Mouse (Mus musculus): ENCODE results near the gene Cby3. TPM values are rescaled to one million over a fixed set of nuclear protein-coding genes. Genes with fewer than 3 reads are reported as not detected.

The Cby3 gene
- total and polyA plus RNA-seq, 3 experiments = not detected

DNA sequence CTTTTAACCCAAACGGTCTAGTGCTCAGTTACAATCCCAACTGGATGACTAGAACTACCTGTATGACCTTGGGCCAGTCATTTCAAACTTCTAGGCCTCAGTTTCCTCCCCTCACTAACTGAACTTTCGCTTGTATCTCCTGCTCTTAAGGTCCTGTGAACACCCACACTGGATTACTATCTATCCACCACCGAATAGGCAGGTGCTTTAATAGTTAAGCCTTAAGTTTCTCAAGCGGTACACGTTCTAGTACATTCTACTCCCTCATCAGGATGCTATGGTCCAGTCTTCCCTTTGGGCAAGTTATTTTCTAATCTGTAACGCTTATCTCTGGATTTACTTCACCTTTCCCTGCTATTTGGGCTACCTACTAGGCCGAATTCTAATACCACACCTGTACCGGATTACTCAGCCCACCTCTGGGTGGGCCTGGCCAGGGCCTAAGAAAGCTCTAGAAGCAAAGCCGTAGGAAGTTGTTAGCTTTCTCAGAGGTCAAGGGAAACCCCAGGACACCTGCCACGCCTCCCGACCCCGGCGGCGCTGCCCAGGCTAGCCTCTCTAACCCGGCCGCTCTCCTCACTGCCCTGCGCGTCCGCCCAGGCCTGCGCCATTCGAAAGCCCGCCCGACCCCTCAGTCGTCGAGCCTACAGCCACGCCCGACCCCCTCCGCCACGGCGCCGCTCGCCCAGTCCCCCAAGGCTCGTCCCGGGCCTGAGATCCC is 29.4 kb upstream of the Cby3 start (continued):
- TF ChIP-seq IRF4 (IDR thresholded peaks at IDR 0.05; ENCODE audit: low read depth, low read length) = no peak
- no peak for TF ChIP-seq UBTF (IDR thresholded peaks at IDR 0.05; ENCODE audit: low read depth, low read length)
- TF ChIP-seq HCFC1 (IDR thresholded peaks at IDR 0.05; ENCODE audit: low read depth, low read length) = no peak; the same call in 1 of the 2 replicates
- no peak for TF ChIP-seq MAZ (IDR thresholded peaks at IDR 0.05; ENCODE audit: low read depth, low read length)
- peak; percentile 48; the same call in 1 of the 2 replicates for TF ChIP-seq JUND (conservative IDR thresholded peaks at IDR 0.05; ENCODE audit: low read depth, low read length)
- TF ChIP-seq EP300 (IDR thresholded peaks at IDR 0.05; ENCODE audit: low read length) = no peak

DNA sequence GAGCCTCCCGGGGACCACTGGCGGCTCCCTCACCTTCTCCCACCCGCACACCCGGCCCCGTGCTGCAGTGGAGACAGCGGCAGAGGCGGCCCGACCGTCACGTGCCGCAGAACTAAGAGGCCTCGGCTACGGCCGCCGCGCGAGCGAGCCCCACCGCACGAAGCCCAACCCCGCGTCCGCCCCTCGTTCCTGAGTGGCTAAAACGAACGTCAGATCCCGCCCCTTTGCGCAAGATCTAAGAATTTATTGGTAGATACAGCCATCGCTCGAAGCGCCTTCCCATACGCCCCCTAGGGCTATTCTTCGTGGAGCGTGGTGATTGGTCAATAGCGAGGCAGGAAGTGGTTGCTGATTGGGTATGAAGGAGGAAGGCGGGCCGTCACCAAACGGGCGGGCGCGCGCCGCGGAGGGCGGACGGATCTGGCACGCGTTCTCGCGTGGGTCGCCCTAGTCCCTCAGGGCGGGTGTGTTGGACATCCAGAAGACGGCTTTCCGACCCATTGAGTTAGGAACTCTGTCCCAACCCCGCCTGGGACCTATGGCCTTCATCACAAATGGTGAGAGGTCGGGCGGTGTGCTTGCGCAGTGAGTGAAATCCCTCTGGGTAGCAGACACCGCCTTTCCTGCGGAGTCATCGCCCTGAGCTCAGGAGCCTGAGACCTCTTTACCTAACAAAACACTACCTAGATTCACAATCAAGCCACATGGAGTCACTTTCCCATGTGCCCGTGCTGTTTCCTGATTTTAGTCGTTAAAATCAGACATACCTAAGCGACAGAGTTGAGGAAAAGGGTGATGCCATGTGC is 28.6 kb upstream of the Cby3 start, which contains the start of gene Canx:
Gene Canx, minus strand, starts transcription at position 178 of the 806 bp plus-strand sequence.
- peak; percentile 100 for DNase-seq (ENCODE audit: extremely low read depth)
- Histone ChIP-seq H3K4me3 (replicated peaks in 1 of 3; ENCODE audit: low read depth in 2 of 3, low read length in 2 of 3, poor library complexity in 1 of 3) (peak within 1 kb of the TSS; percentile 94 to 100 (median 96)), H3K27me3 (replicated peaks) (no peaks in the 10 kb centered on the region), H3K27ac (ENCODE audit: insufficient read depth, low read depth) (peak within 1 kb of the TSS; percentile 77), H3K36me3 (replicated peaks in 1 of 2; ENCODE audit: control insufficient read depth in 1 of 2, insufficient read depth in 1 of 2, low read length in 1 of 2) (peaks cover 3 to 39% of the 10 kb centered on the region in 2 experiments), H3K9ac (ENCODE audit: insufficient read depth, low read depth) (peak within 1 kb of the TSS; percentile 98), H3K79me2 (replicated peaks; ENCODE audit: control insufficient read depth, extremely low read depth, insufficient read depth, poor library complexity, severe bottlenecking) (peaks cover 55% of the 10 kb centered on the region), H3K9me3 (replicated peaks; ENCODE audit: low read length) (no peaks in the 10 kb centered on the region), H3K4me1 (ENCODE audit: control insufficient read depth in 1 of 2, insufficient read depth in 2 of 2) (peaks cover 0 to 44% of the 10 kb centered on the region in 2 experiments; a peak in 3 of 4 replicates), H3K4me2 (ENCODE audit: insufficient read depth, low read depth, poor library complexity, severe bottlenecking) (peak within 1 kb of the TSS; percentile 99)
- dilution Hi-C loops (cut with MboI; ENCODE audit: extremely low pct_ligation_motif_present, extremely low pct_unique_long_range_greater_than_20kb, low sequenced_read_pairs) (no loop called here), in situ Hi-C loops (cut with MboI; ENCODE audit: low pct_ligation_motif_present, low pct_unique_long_range_greater_than_20kb, low sequenced_read_pairs) (loop anchor here (5.0 kb wide), 1 partner anchor 37 kb away; no protein-coding TSS in a partner anchor)
- TF ChIP-seq CTCF (conservative IDR thresholded peaks at IDR 0.05 in 1 of 2, IDR thresholded peaks at IDR 0.05 in 1 of 2; ENCODE audit: low read depth in 2 of 2, low read length in 2 of 2) (no peak), HCFC1 (IDR thresholded peaks at IDR 0.05; ENCODE audit: low read depth, low read length) (peak; percentile 83), IRF4 (IDR thresholded peaks at IDR 0.05; ENCODE audit: low read depth, low read length) (0 out of 2 replicates have a peak, but pooled peaks have one; percentile 65), USF1 (IDR thresholded peaks at IDR 0.05; ENCODE audit: low read depth, low read length) (peak; percentile 86), TCF12 (IDR thresholded peaks at IDR 0.05; ENCODE audit: low read depth, low read length) (peak; percentile 89), JUN (IDR thresholded peaks at IDR 0.05; ENCODE audit: insufficient read depth, low read depth, low read length) (no peak), GABPA (IDR thresholded peaks at IDR 0.05; ENCODE audit: insufficient replicate concordance, low read depth, low read length) (no peak), ZMIZ1 (IDR thresholded peaks at IDR 0.05; ENCODE audit: low read depth, low read length) (peak; percentile 97), E2F4 (IDR thresholded peaks at IDR 0.05; ENCODE audit: insufficient replicate concordance, low read depth, low read length) (peak; percentile 84; the same call in 1 of the 2 replicates), ZNF384 (IDR thresholded peaks at IDR 0.05; ENCODE audit: low read depth, low read length) (no peak), TBP (conservative IDR thresholded peaks at IDR 0.05; ENCODE audit: low read depth, low read length) (peak; percentile 71), RAD21 (IDR thresholded peaks at IDR 0.05; ENCODE audit: low read depth, low read length) (no peak), CHD1 (IDR thresholded peaks at IDR 0.05; ENCODE audit: low read depth, low read length) (no peak), KAT2A (IDR thresholded peaks at IDR 0.05; ENCODE audit: insufficient replicate concordance, low read length) (peak; percentile 88), CHD2 (IDR thresholded peaks at IDR 0.05; ENCODE audit: low read length) (peak; percentile 99), MAFK (IDR thresholded peaks at IDR 0.05; ENCODE audit: insufficient replicate concordance, low read length) (no peak), NRF1 (IDR thresholded peaks at IDR 0.05; ENCODE audit: low read depth, low read length) (peak; percentile 52), MAZ (IDR thresholded peaks at IDR 0.05; ENCODE audit: low read depth, low read length) (peak; percentile 96), SMC3 (IDR thresholded peaks at IDR 0.05; ENCODE audit: low read depth, low read length) (no peak), ZC3H11A (IDR thresholded peaks at IDR 0.05; ENCODE audit: low read depth, low read length) (no peak), ETS1 (conservative IDR thresholded peaks at IDR 0.05; ENCODE audit: low read depth, low read length) (0 out of 2 replicates have a peak, but pooled peaks have one; percentile 3), MXI1 (IDR thresholded peaks at IDR 0.05; ENCODE audit: low read depth, low read length) (peak; percentile 98), RCOR1 (conservative IDR thresholded peaks at IDR 0.05; ENCODE audit: low read depth, low read length) (no peak; the same call in 1 of the 2 replicates), ELF1 (IDR thresholded peaks at IDR 0.05; ENCODE audit: low read depth, low read length) (peak; percentile 99), JUND (conservative IDR thresholded peaks at IDR 0.05; ENCODE audit: low read depth, low read length) (no peak), MEF2A (IDR thresholded peaks at IDR 0.05; ENCODE audit: borderline replicate concordance, low read depth, low read length) (peak; percentile 66), POLR2AphosphoS2 (IDR thresholded peaks at IDR 0.05; ENCODE audit: low read depth, low read length) (peak; percentile 96), BHLHE40 (IDR thresholded peaks at IDR 0.05; ENCODE audit: low read depth, low read length) (peak; percentile 98), EP300 (IDR thresholded peaks at IDR 0.05; ENCODE audit: low read length) (no peak), SIN3A (IDR thresholded peaks at IDR 0.05; ENCODE audit: low read length) (peak; percentile 88), UBTF (IDR thresholded peaks at IDR 0.05; ENCODE audit: low read depth, low read length) (no peak; the same call in 1 of the 2 replicates), MAX (IDR thresholded peaks at IDR 0.05; ENCODE audit: low read length) (peak; percentile 91)

Measured in CH12.LX (cell line).